Mouse (Mus musculus): Measurements from ENCODE around the gene Trabd2b.

Trabd2b gene

GRCm38 (mm10) chr4:114448393-114449052 is 42.0 kb downstream of the Trabd2b start:
- DNase-seq (ENCODE audit: low read depth): no peak

GRCm38 (mm10) chr4:114453101-114453500 is 46.6 kb downstream of the Trabd2b start:
- no peak for DNase-seq (ENCODE audit: low read depth)

GRCm38 (mm10) chr4:114454016-114454415 is 47.5 kb downstream of the Trabd2b start:
- DNase-seq (ENCODE audit: low read depth): no peak

- DNase-seq (ENCODE audit: low read depth): no peak
Measured at GRCm38 (mm10) chr4:114454495-114455186, 48.1 kb downstream of the Trabd2b start.

GRCm38 (mm10) chr4:114457111-114457510 is 50.6 kb downstream of the Trabd2b start:
- DNase-seq (ENCODE audit: low read depth): no peak

GRCm38 (mm10) chr4:114459591-114459990 is 53.1 kb downstream of the Trabd2b start:
- no peak for DNase-seq (ENCODE audit: low read depth)

GRCm38 (mm10) chr4:114460401-114460800 is 53.9 kb downstream of the Trabd2b start:
- DNase-seq (ENCODE audit: low read depth): no peak

GRCm38 (mm10) chr4:114461093-114461492 is 54.6 kb downstream of the Trabd2b start:
- DNase-seq (ENCODE audit: low read depth): no peak

- DNase-seq (ENCODE audit: low read depth): no peak
Measured at GRCm38 (mm10) chr4:114465641-114466040, 59.1 kb downstream of the Trabd2b start.

- DNase-seq (ENCODE audit: low read depth): no peak
Measured at GRCm38 (mm10) chr4:114467371-114468094, 61.0 kb downstream of the Trabd2b start.

GRCm38 (mm10) chr4:114468095-114468429 is 61.5 kb downstream of the Trabd2b start:
- DNase-seq (ENCODE audit: low read depth): no peak

GRCm38 (mm10) chr4:114469881-114470280 is 63.4 kb downstream of the Trabd2b start:
- DNase-seq (ENCODE audit: low read depth): no peak

- DNase-seq (ENCODE audit: low read depth): peak; percentile 96
Measured at GRCm38 (mm10) chr4:114472143-114472542, 65.6 kb downstream of the Trabd2b start.

GRCm38 (mm10) chr4:114476316-114476715 is 69.8 kb downstream of the Trabd2b start:
- no peak for DNase-seq (ENCODE audit: low read depth)

GRCm38 (mm10) chr4:114477082-114477771 is 70.7 kb downstream of the Trabd2b start:
- DNase-seq (ENCODE audit: low read depth): peak; percentile 49

GRCm38 (mm10) chr4:114481518-114481917 is 75.0 kb downstream of the Trabd2b start:
- DNase-seq (ENCODE audit: low read depth): no peak

GRCm38 (mm10) chr4:114484173-114484572 is 77.6 kb downstream of the Trabd2b start:
- DNase-seq (ENCODE audit: low read depth): no peak

- no peak for DNase-seq (ENCODE audit: low read depth)
Measured at GRCm38 (mm10) chr4:114485996-114486395, 79.5 kb downstream of the Trabd2b start.

- DNase-seq (ENCODE audit: low read depth): no peak
Measured at GRCm38 (mm10) chr4:114486885-114487531, 80.5 kb downstream of the Trabd2b start.

GRCm38 (mm10) chr4:114487701-114488100 is 81.2 kb downstream of the Trabd2b start:
- DNase-seq (ENCODE audit: low read depth): no peak

- DNase-seq (ENCODE audit: low read depth): no peak
Measured at GRCm38 (mm10) chr4:114492157-114492556, 85.6 kb downstream of the Trabd2b start.

- no peak for DNase-seq (ENCODE audit: low read depth)
Measured at GRCm38 (mm10) chr4:114494035-114494434, 87.5 kb downstream of the Trabd2b start.
